ENCODE assay signal across 20 mouse cellular contexts in genomic region chr10:126062812-126063211, GRCm38 (mm10).
DNase-seq lines count a peak whose midpoint lies in the region; ATAC-seq and TF ChIP-seq lines count a peak whose summit lies in the region.
"Had no signal": no experiment of that assay in that cellular context is flagged by ENCODE, and none has a peak within 500 bp of the region (broad histone marks: within the 10 kb centered on the region; RNA-seq: fewer than 3 reads in every experiment).

No protein-coding gene starts in this region.

- 89% methylated on average over 4 of the region's 4 CpGs for WGBS in forebrain, postnatal 0 days
- 88% methylated on average over 4 of the region's 4 CpGs for WGBS in forebrain, embryonic 15.5 days

- H3K4me3 ChIP-seq in forebrain, postnatal 0 days (ENCODE audit: low read depth, low read length), result no peak overlapping the region
- H3K4me3 ChIP-seq in forebrain, embryonic 15.5 days, result no peak overlapping the region
- H3K4me3 ChIP-seq in layer of hippocampus, adult 2 months, result no peak overlapping the region
- H3K4me3 ChIP-seq in testis, adult 2 months (ENCODE audit: control insufficient read depth, low read depth, low read length), result no peak overlapping the region
- H3K4me3 ChIP-seq: limb, embryonic 13.5 days; midbrain, embryonic 10.5 days had no signal

- no peaks in the 10 kb centered on the region for H3K4me1 ChIP-seq in forebrain, postnatal 0 days (ENCODE audit: insufficient read depth)
- H3K4me1 ChIP-seq in forebrain, embryonic 15.5 days, result no peaks in the 10 kb centered on the region
- H3K4me1 ChIP-seq in testis, adult 2 months (ENCODE audit: control insufficient read depth, insufficient read depth, low read length), result no peaks in the 10 kb centered on the region
- H3K4me1 ChIP-seq: limb, embryonic 13.5 days; midbrain, embryonic 10.5 days had no signal

- H3K4me2 ChIP-seq in forebrain, postnatal 0 days (ENCODE audit: low read depth), result no peak overlapping the region
- no peak overlapping the region for H3K4me2 ChIP-seq in forebrain, embryonic 15.5 days (replicated peaks)
- H3K4me2 ChIP-seq: limb, embryonic 13.5 days had no signal

- no peak overlapping the region for H3K27ac ChIP-seq in forebrain, postnatal 0 days (ENCODE audit: low read depth, low read length)
- no peak overlapping the region for H3K27ac ChIP-seq in forebrain, embryonic 15.5 days (replicated peaks)
- no peak overlapping the region for H3K27ac ChIP-seq in layer of hippocampus, adult 2 months
- no peak overlapping the region for H3K27ac ChIP-seq in testis, adult 2 months (ENCODE audit: control insufficient read depth, insufficient read depth, low read depth, low read length)
- H3K27ac ChIP-seq: limb, embryonic 13.5 days; midbrain, embryonic 10.5 days had no signal

- 0 out of 2 replicates have a peak, but pooled peaks cover 6% of the 10 kb centered on the region for H3K9me3 ChIP-seq in forebrain, postnatal 0 days (ENCODE audit: low read length)
- H3K9me3 ChIP-seq in forebrain, embryonic 15.5 days, result no peaks in the 10 kb centered on the region; the same call in 1 of the 2 replicates

- TF ChIP-seq CTCF in forebrain, postnatal 0 days (IDR thresholded peaks at IDR 0.05; ENCODE audit: low read depth), result peak; percentile 16; the same call in 1 of the 2 replicates
- peak; percentile 49 for TF ChIP-seq CTCF in layer of hippocampus, adult 2 months (conservative IDR thresholded peaks at IDR 0.05)
- TF ChIP-seq CTCF in testis, adult 2 months (IDR thresholded peaks at IDR 0.05; ENCODE audit: control insufficient read depth, insufficient read depth, insufficient replicate concordance, low read depth, low read length), result peak; percentile 65; the same call in 1 of the 2 replicates

- H3K27me3 ChIP-seq in forebrain, postnatal 0 days (ENCODE audit: insufficient read depth, low read length), result no peaks in the 10 kb centered on the region
- H3K27me3 ChIP-seq in forebrain, embryonic 15.5 days, result no peaks in the 10 kb centered on the region
- H3K27me3 ChIP-seq in testis, adult 2 months (ENCODE audit: control insufficient read depth, insufficient read depth, low read length), result no peaks in the 10 kb centered on the region
- H3K27me3 ChIP-seq: limb, embryonic 13.5 days had no signal

- ATAC-seq in forebrain, postnatal 0 days, result no peak
- no peak for ATAC-seq in forebrain, embryonic 15.5 days (replicated peaks)
- no peak for ATAC-seq in megakaryocyte-erythroid progenitor cell, adult 5-6 weeks (replicated peaks; ENCODE audit: low FRiP score, low TSS enrichment, poor library complexity, severe bottlenecking)

- H3K9ac ChIP-seq in forebrain, postnatal 0 days, result no peak overlapping the region
- no peak overlapping the region for H3K9ac ChIP-seq in forebrain, embryonic 15.5 days (replicated peaks)
- H3K9ac ChIP-seq: limb, embryonic 13.5 days had no signal

- no peak for TF ChIP-seq POLR2A in testis, adult 2 months (IDR thresholded peaks at IDR 0.05; ENCODE audit: control insufficient read depth, low read depth, low read length)

- DNase-seq in forebrain, postnatal 0 days, result no peak
- DNase-seq in layer of hippocampus, adult 2 months (ENCODE audit: low spot score in 2 of 2), result no peak
- no peak for DNase-seq in layer of hippocampus, postnatal 14 days (ENCODE audit: low spot score in 2 of 2)
- no peak for DNase-seq in testis, postnatal 14 days (ENCODE audit: low spot score)
- no peak for DNase-seq in adrenal gland, postnatal 4 days (ENCODE audit: low spot score in 2 of 2)
- DNase-seq: adrenal gland, adult 2 months; cerebellum, postnatal 10 days; embryo, embryonic 11 days; gastrocnemius, postnatal 10 days; heart, adult 18-20 months; kidney, adult 2 months; kidney, postnatal 25 days; lung, postnatal 36 days; retina, postnatal 1 day; thymus, postnatal 25 days had no signal

- no peaks in the 10 kb centered on the region for H3K36me3 ChIP-seq in forebrain, postnatal 0 days (ENCODE audit: insufficient read depth)
- H3K36me3 ChIP-seq in forebrain, embryonic 15.5 days, result no peaks in the 10 kb centered on the region
- no peaks in the 10 kb centered on the region for H3K36me3 ChIP-seq in testis, adult 2 months (ENCODE audit: control insufficient read depth, insufficient read depth, low read length)
- H3K36me3 ChIP-seq: limb, embryonic 13.5 days; midbrain, embryonic 10.5 days had no signal
